Mouse (Mus musculus) thymus, adult 2 months (tissue): Measurements from ENCODE around the gene Sdk2. TPM values are rescaled to one million over a fixed set of nuclear protein-coding genes. Genes with fewer than 3 reads are reported as not detected.

Source experiments
- DNase-seq: peaks from one replicate; pipeline ENCODE4 v3.0.0; 2021
- H3K27ac ChIP-seq: fragments of 200-500 bp; 2 replicates; pipeline ENCODE4 v1.5.1; 2012; ENCODE audit warnings: low read length, control low read depth; ENCODE audit not compliant: control insufficient read depth, insufficient read depth
- H3K27me3 ChIP-seq: fragments of 200-500 bp; 2 replicates; pipeline ENCODE4 v1.6.1; 2012; ENCODE audit warnings: mild to moderate bottlenecking, low read length, moderate library complexity, mixed read lengths; ENCODE audit not compliant: control insufficient read depth, insufficient read depth
- H3K36me3 ChIP-seq: fragments of 200-500 bp; 2 replicates; pipeline ENCODE4 v1.6.1; 2012; ENCODE audit warnings: mild to moderate bottlenecking, low read length, moderate library complexity; ENCODE audit not compliant: control insufficient read depth, insufficient read depth
- H3K4me1 ChIP-seq: fragments of 200-500 bp; replicated peaks from 2 replicates; pipeline ENCODE4 v1.6.1; 2012; ENCODE audit warnings: low read length; ENCODE audit not compliant: control insufficient read depth, insufficient read depth
- H3K4me3 ChIP-seq: fragments of 200-500 bp; 2 replicates; pipeline ENCODE4 v1.5.1; 2012; ENCODE audit warnings: mild to moderate bottlenecking, low read length, control low read depth, moderate library complexity; ENCODE audit not compliant: control insufficient read depth, insufficient read depth
- CTCF ChIP-seq: fragments of 200-500 bp; IDR thresholded peaks from 2 replicates; pipeline ENCODE4 v1.5.1; 2012; ENCODE audit warnings: mild to moderate bottlenecking, control low read depth, low read length, moderate library complexity, borderline replicate concordance; ENCODE audit not compliant: control insufficient read depth, poor library complexity, insufficient read depth; ENCODE audit errors: extremely low read depth
- POLR2A ChIP-seq: fragments of 200-500 bp; IDR thresholded peaks from 2 replicates; pipeline ENCODE4 v1.6.1; 2012; ENCODE audit warnings: mild to moderate bottlenecking, low read length, control low read depth, moderate library complexity; ENCODE audit not compliant: control insufficient read depth, poor library complexity, insufficient read depth; ENCODE audit errors: extremely low read depth
- WGBS: fragments of 180-500 bp; shearing (Covaris S2); methylation state at CpG from one replicate; pipeline ENCODE4 v1.1.7; 2018; 5-methylcytosine and 5-hydroxymethylcytosine counted together
- polyA plus RNA-seq: library from polyadenylated mRNA; depleted of rRNA; stranded (reverse); fragments of >200 nt; gene quantifications from 2 replicates; pipeline ENCODE4 v1.2.3, GENCODE M21; 2012

The Sdk2 gene
- polyA plus RNA-seq, 1 experiment, result 1.4 TPM

DNA sequence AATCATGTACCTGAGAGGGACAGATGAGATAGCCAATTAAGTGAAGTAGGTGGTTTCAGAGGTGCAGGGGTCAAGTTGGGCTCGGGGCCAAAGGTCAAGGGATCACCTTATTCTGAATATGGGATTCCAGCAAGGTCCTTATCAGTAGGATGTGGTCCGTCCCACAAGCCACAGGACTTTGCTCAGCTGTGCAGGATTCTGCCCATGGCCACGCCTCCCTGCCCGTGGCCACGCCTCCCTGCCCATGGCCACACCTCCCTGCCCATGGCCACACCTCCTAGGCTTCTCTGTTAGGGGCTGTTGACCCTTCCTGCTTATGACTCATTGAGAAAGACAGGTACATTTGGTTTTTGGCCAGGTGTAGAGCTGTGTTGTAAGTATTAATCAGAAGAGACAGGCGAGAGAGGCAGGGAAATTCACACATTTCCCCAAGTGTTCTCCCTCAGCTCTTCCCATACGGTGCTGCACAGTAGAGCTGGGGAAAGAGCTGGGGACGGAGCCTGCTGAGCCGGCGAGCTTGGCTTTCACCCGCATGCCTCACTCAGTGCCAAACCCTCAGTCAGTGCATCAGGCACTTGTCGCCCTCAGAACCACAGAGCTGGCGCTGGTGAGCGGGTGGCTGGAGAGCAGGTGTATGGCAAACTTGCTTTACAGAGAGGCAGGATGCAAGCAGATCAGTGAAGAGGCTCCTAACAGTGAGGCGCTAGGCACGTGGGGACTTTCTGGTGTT lies 163.6 kb downstream of the Sdk2 start:
- 77% methylated on average over 16 of the region's 16 CpGs for WGBS
- Histone ChIP-seq H3K36me3 (no peaks in the 10 kb centered on the region), H3K27me3 (no peaks in the 10 kb centered on the region), H3K4me3 (no peak overlapping the region), H3K27ac (no peak overlapping the region), H3K4me1 (no peaks in the 10 kb centered on the region)
- DNase-seq, result no peak
- no peak for TF ChIP-seq POLR2A
- no peak for TF ChIP-seq CTCF

DNA sequence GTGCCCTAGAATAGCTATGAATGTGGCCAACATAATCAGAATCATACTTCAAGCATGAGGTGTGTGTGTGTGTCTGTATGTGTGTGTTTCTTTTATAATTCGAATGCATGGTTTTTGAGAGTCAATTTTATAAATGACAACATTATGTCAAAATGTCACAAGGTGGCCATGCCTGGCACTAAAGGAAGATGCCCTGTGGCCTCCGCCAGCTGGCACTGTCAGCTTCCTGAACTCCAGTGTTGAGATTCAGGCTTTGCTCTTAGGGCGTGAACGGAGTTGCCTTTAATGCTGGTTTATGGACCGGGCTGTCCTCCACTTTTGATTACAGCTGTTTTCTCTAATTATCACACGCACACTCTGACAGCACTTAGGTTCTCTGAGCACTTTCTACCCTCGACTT lies 164.9 kb downstream of the Sdk2 start:
- no peak overlapping the region for H3K4me3 ChIP-seq
- no peaks in the 10 kb centered on the region for H3K4me1 ChIP-seq
- TF ChIP-seq CTCF (no peak), POLR2A (no peak)
- no peak overlapping the region for H3K27ac ChIP-seq
- DNase-seq, result no peak
- H3K36me3 ChIP-seq, result no peaks in the 10 kb centered on the region
- WGBS, result 89% methylated on average over 7 of the region's 7 CpGs
- H3K27me3 ChIP-seq, result no peaks in the 10 kb centered on the region

GRCm38 (mm10) chr11:113898671-113899070 lies 168.2 kb downstream of the Sdk2 start:
- Histone ChIP-seq H3K36me3 (no peaks in the 10 kb centered on the region), H3K4me3 (no peak overlapping the region), H3K27ac (no peak overlapping the region), H3K27me3 (no peaks in the 10 kb centered on the region), H3K4me1 (no peaks in the 10 kb centered on the region)
- 86% methylated on average over 7 of the region's 7 CpGs for WGBS
- no peak for DNase-seq
- TF ChIP-seq POLR2A (no peak), CTCF (no peak)

- no peak overlapping the region for H3K4me3 ChIP-seq
These were observed 170.8 kb downstream of the Sdk2 start for GRCm38 (mm10) chr11:113896006-113896405.

GRCm38 (mm10) chr11:113892924-113893323 lies 173.9 kb downstream of the Sdk2 start:
- Histone ChIP-seq H3K4me3 (no peak overlapping the region), H3K27me3 (no peaks in the 10 kb centered on the region), H3K4me1 (no peaks in the 10 kb centered on the region), H3K27ac (no peak overlapping the region), H3K36me3 (no peaks in the 10 kb centered on the region)
- TF ChIP-seq POLR2A (no peak), CTCF (no peak)
- 85% methylated on average over 6 of the region's 6 CpGs for WGBS
- no peak for DNase-seq

More at GRCm38 (mm10) chr11:113896006-113896405, 170.8 kb downstream of the Sdk2 start:
- 87% methylated on average over 5 of the region's 5 CpGs for whole genome bisulfite sequencing
- no peak for TF ChIP-seq POLR2A
- DNase-seq, result no peak
- Histone ChIP-seq H3K4me1 (no peaks in the 10 kb centered on the region), H3K27ac (no peak overlapping the region), H3K36me3 (no peaks in the 10 kb centered on the region), H3K27me3 (no peaks in the 10 kb centered on the region)

- TF ChIP-seq POLR2A (no peak), CTCF (no peak)
- Histone ChIP-seq H3K4me3 (no peak overlapping the region), H3K27ac (no peak overlapping the region), H3K27me3 (no peaks in the 10 kb centered on the region), H3K36me3 (no peaks in the 10 kb centered on the region), H3K4me1 (no peaks in the 10 kb centered on the region)
- WGBS, result 60% methylated on average over 6 of the region's 6 CpGs
- no peak for DNase-seq
These were observed 174.8 kb downstream of the Sdk2 start for GRCm38 (mm10) chr11:113892067-113892466.
